In the genomic region with DNA sequence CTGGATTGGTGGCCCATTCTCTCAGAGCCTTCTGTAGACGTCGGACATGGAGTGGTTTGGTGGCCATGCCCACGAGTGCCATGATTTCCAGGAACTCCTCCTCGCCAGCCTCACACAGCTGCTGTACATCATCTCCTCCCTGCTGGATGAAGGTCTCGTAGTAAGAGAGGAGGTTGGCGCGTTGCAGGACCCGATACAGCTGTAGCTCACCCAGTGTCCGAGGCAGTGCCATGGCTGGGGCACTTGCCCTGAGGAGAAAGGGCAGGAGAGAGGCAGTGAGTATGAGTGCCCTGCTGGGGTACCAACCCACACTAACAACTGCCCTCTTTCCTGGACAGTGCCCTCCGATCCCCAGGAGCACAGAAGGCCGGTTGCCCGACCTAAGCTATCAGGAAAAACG, we compare ENCODE assay signal across 8 mouse cellular contexts. TPM values are rescaled to one million over a fixed set of nuclear protein-coding genes. Genes with fewer than 3 reads are reported as not detected.
DNase-seq lines count a peak whose midpoint lies in the region; ATAC-seq lines count a peak whose summit lies in the region.
"Had no signal": no experiment of that assay in that cellular context is flagged by ENCODE, and none has a peak within 500 bp of the region (broad histone marks: within the 10 kb centered on the region; RNA-seq: fewer than 3 reads in every experiment).

No protein-coding gene starts in this region.

- H3K4me3 ChIP-seq in lung, embryonic 15.5 days, result peak overlapping the region; percentile 75
- peak overlapping the region; percentile 87 for H3K4me3 ChIP-seq in embryonic facial prominence, embryonic 13.5 days
- H3K4me3 ChIP-seq in hindbrain, embryonic 16.5 days (ENCODE audit: low read length), result no peak overlapping the region
- peak overlapping the region; percentile 53; the same call in 1 of the 2 replicates for H3K4me3 ChIP-seq in neural tube, embryonic 12.5 days

- peak overlapping the region; percentile 2; the same call in 1 of the 2 replicates for H3K27ac ChIP-seq in lung, embryonic 15.5 days
- peak overlapping the region; percentile 86; the same call in 1 of the 2 replicates for H3K27ac ChIP-seq in embryonic facial prominence, embryonic 13.5 days
- no peak overlapping the region for H3K27ac ChIP-seq in hindbrain, embryonic 16.5 days (ENCODE audit: low read depth, low read length)
- no peak overlapping the region for H3K27ac ChIP-seq in neural tube, embryonic 12.5 days

- H3K4me1 ChIP-seq in lung, embryonic 15.5 days, result peaks cover 71% of the 10 kb centered on the region
- peaks cover 68% of the 10 kb centered on the region for H3K4me1 ChIP-seq in embryonic facial prominence, embryonic 13.5 days
- H3K4me1 ChIP-seq in hindbrain, embryonic 16.5 days (ENCODE audit: control insufficient read depth, insufficient read depth, low read depth, low read length), result peaks cover 28% of the 10 kb centered on the region
- H3K4me1 ChIP-seq in neural tube, embryonic 12.5 days, result peaks cover 57% of the 10 kb centered on the region

- peaks cover 32% of the 10 kb centered on the region for H3K36me3 ChIP-seq in lung, embryonic 15.5 days
- peaks cover 48% of the 10 kb centered on the region for H3K36me3 ChIP-seq in embryonic facial prominence, embryonic 13.5 days
- H3K36me3 ChIP-seq in hindbrain, embryonic 16.5 days (ENCODE audit: control insufficient read depth, insufficient read depth, low read length), result no peaks in the 10 kb centered on the region
- H3K36me3 ChIP-seq in neural tube, embryonic 12.5 days, result no peaks in the 10 kb centered on the region

- no peak for ATAC-seq in lung, embryonic 15.5 days (ENCODE audit: borderline replicate concordance, extremely low read depth, low FRiP score, low TSS enrichment)
- no peak for ATAC-seq in embryonic facial prominence, embryonic 13.5 days (ENCODE audit: insufficient number of reproducible peaks, insufficient read depth, low FRiP score, low TSS enrichment, low read depth)
- ATAC-seq in hindbrain, embryonic 16.5 days, result no peak
- ATAC-seq in neural tube, embryonic 12.5 days (ENCODE audit: low FRiP score, low read depth), result no peak

- H3K4me2 ChIP-seq in lung, embryonic 15.5 days, result peak overlapping the region; percentile 81
- H3K4me2 ChIP-seq in embryonic facial prominence, embryonic 13.5 days, result peak overlapping the region; percentile 90
- peak overlapping the region; percentile 96 for H3K4me2 ChIP-seq in hindbrain, embryonic 16.5 days (ENCODE audit: low read length)
- peak overlapping the region; percentile 82 for H3K4me2 ChIP-seq in neural tube, embryonic 12.5 days (replicated peaks)

- no peak for DNase-seq in lung, postnatal 25 days (ENCODE audit: low spot score)
- DNase-seq in cerebellum, adult 18-20 months, result no peak
- no peak for DNase-seq in right cerebral cortex, adult 18-20 months
- DNase-seq: adrenal gland, postnatal 36 days had no signal

- WGBS in lung, embryonic 15.5 days, result 42% methylated on average over 13 of the region's 13 CpGs
- WGBS in embryonic facial prominence, embryonic 13.5 days, result 27% methylated on average over 13 of the region's 13 CpGs
- WGBS in hindbrain, embryonic 16.5 days, result 14% methylated on average over 13 of the region's 13 CpGs
- 12% methylated on average over 13 of the region's 13 CpGs for WGBS in neural tube, embryonic 12.5 days

- no peaks in the 10 kb centered on the region for H3K9me3 ChIP-seq in lung, embryonic 15.5 days
- no peaks in the 10 kb centered on the region for H3K9me3 ChIP-seq in embryonic facial prominence, embryonic 13.5 days
- no peaks in the 10 kb centered on the region for H3K9me3 ChIP-seq in hindbrain, embryonic 16.5 days (ENCODE audit: control insufficient read depth, low read length)
- H3K9me3 ChIP-seq in neural tube, embryonic 12.5 days, result no peaks in the 10 kb centered on the region

- no peaks in the 10 kb centered on the region for H3K27me3 ChIP-seq in lung, embryonic 15.5 days
- H3K27me3 ChIP-seq in embryonic facial prominence, embryonic 13.5 days, result no peaks in the 10 kb centered on the region
- H3K27me3 ChIP-seq in hindbrain, embryonic 16.5 days (replicated peaks; ENCODE audit: control insufficient read depth, insufficient read depth, low read length), result peaks cover 44% of the 10 kb centered on the region
- H3K27me3 ChIP-seq in neural tube, embryonic 12.5 days (replicated peaks), result peaks cover 90% of the 10 kb centered on the region

- H3K9ac ChIP-seq in lung, embryonic 15.5 days, result peak overlapping the region; percentile 88; the same call in 1 of the 2 replicates
- peak overlapping the region; percentile 94 for H3K9ac ChIP-seq in embryonic facial prominence, embryonic 13.5 days
- no peak overlapping the region for H3K9ac ChIP-seq in hindbrain, embryonic 16.5 days (ENCODE audit: low read depth, low read length)
- no peak overlapping the region for H3K9ac ChIP-seq in neural tube, embryonic 12.5 days

RNA-seq across cellular contexts. Expression of a gene that starts 1.8 kb away (rescaled TPM):
- 11.8 TPM in 2 replicates for polyA plus RNA-seq in lung, embryonic 15.5 days (2015; fragmentation: Nextera tagmentation; extraction: Ambion mirVana)
- 9.1 and 10.6 TPM in 2 replicates for polyA plus RNA-seq in embryonic facial prominence, embryonic 13.5 days (2015; fragmentation: Nextera tagmentation; extraction: Ambion mirVana)
- 2.9 and 3.9 TPM in 2 replicates for polyA plus RNA-seq in hindbrain, embryonic 16.5 days (2015; fragmentation: Nextera tagmentation; extraction: Ambion mirVana)
- polyA plus RNA-seq in neural tube, embryonic 12.5 days (2016; fragmentation: Nextera tagmentation; extraction: Ambion mirVana), result 7.2 and 8.0 TPM in 2 replicates

RNA-seq across cellular contexts. Expression of a gene that starts 3.5 kb away (rescaled TPM):
- 14.2 and 15.4 TPM in 2 replicates for polyA plus RNA-seq in lung, embryonic 15.5 days (2015; fragmentation: Nextera tagmentation; extraction: Ambion mirVana)
- 19.5 and 20.3 TPM in 2 replicates for polyA plus RNA-seq in embryonic facial prominence, embryonic 13.5 days (2015; fragmentation: Nextera tagmentation; extraction: Ambion mirVana)
- polyA plus RNA-seq in hindbrain, embryonic 16.5 days (2015; fragmentation: Nextera tagmentation; extraction: Ambion mirVana), result 2.2 and 3.2 TPM in 2 replicates
- polyA plus RNA-seq in neural tube, embryonic 12.5 days (2016; fragmentation: Nextera tagmentation; extraction: Ambion mirVana), result 5.6 and 6.9 TPM in 2 replicates

RNA-seq across cellular contexts. Expression of a gene that starts 22.1 kb away (rescaled TPM):
- polyA plus RNA-seq in lung, embryonic 15.5 days (2015; fragmentation: Nextera tagmentation; extraction: Ambion mirVana), result 33.1 and 37.6 TPM in 2 replicates
- 21.1 and 22.0 TPM in 2 replicates for polyA plus RNA-seq in embryonic facial prominence, embryonic 13.5 days (2015; fragmentation: Nextera tagmentation; extraction: Ambion mirVana)
- polyA plus RNA-seq in hindbrain, embryonic 16.5 days (2015; fragmentation: Nextera tagmentation; extraction: Ambion mirVana), result 6.0 and 8.0 TPM in 2 replicates
- 7.2 and 7.5 TPM in 2 replicates for polyA plus RNA-seq in neural tube, embryonic 12.5 days (2016; fragmentation: Nextera tagmentation; extraction: Ambion mirVana)

RNA-seq across cellular contexts. Expression of a gene that starts 40.1 kb away (rescaled TPM):
- 0.20 and 0.34 TPM in 2 replicates for polyA plus RNA-seq in lung, embryonic 15.5 days (2015; fragmentation: Nextera tagmentation; extraction: Ambion mirVana)
- 0.66 and 2.5 TPM in 2 replicates for polyA plus RNA-seq in embryonic facial prominence, embryonic 13.5 days (2015; fragmentation: Nextera tagmentation; extraction: Ambion mirVana)
- 0.52 and 0.73 TPM in 2 replicates for polyA plus RNA-seq in hindbrain, embryonic 16.5 days (2015; fragmentation: Nextera tagmentation; extraction: Ambion mirVana)
- 0.29 and 0.58 TPM in 2 replicates for polyA plus RNA-seq in neural tube, embryonic 12.5 days (2016; fragmentation: Nextera tagmentation; extraction: Ambion mirVana)

RNA-seq across cellular contexts. Expression of a gene that starts 43.9 kb away (rescaled TPM):
- 72.6 and 73.6 TPM in 2 replicates for polyA plus RNA-seq in lung, embryonic 15.5 days (2015; fragmentation: Nextera tagmentation; extraction: Ambion mirVana)
- polyA plus RNA-seq in embryonic facial prominence, embryonic 13.5 days (2015; fragmentation: Nextera tagmentation; extraction: Ambion mirVana), result 139 and 159 TPM in 2 replicates
- polyA plus RNA-seq in hindbrain, embryonic 16.5 days (2015; fragmentation: Nextera tagmentation; extraction: Ambion mirVana), result 109 and 125 TPM in 2 replicates
- polyA plus RNA-seq in neural tube, embryonic 12.5 days (2016; fragmentation: Nextera tagmentation; extraction: Ambion mirVana), result 85.7 and 96.0 TPM in 2 replicates

Comparison
In these comparisons a context has a peak if more than half of its experiments do, and no peak if none do; other contexts are left out.
1. H3K27ac ChIP-seq: peak in lung, embryonic 15.5 days (single experiment) and embryonic facial prominence, embryonic 13.5 days (single experiment); none in hindbrain, embryonic 16.5 days (single experiment) and neural tube, embryonic 12.5 days (single experiment).
2. H3K9ac ChIP-seq: peak in lung, embryonic 15.5 days (single experiment) and embryonic facial prominence, embryonic 13.5 days (single experiment); none in hindbrain, embryonic 16.5 days (single experiment) and neural tube, embryonic 12.5 days (single experiment).
3. Peak in every context shown above with its lines, with median percentiles within 50 percentile points of each other: H3K4me2 ChIP-seq.